Mouse (Mus musculus): ENCODE results near the gene Fancl. TPM values are rescaled to one million over a fixed set of nuclear protein-coding genes. Genes with fewer than 3 reads are reported as not detected.

Gene Fancl
- polyA plus RNA-seq, 1 experiment from 2014 or later, result 14.7 TPM

Other genes with a start within 250 kb of the Fancl start
- gene 5730522E02Rik, start 175.4 kb upstream of the Fancl start, polyA plus RNA-seq (2015; fragmentation: Nextera tagmentation; extraction: Ambion mirVana), result 12.8 and 17.4 TPM in 2 replicates
- not detected in 2 replicates for gene Gm6899, start 207.1 kb downstream of the Fancl start, polyA plus RNA-seq (2015; fragmentation: Nextera tagmentation; extraction: Ambion mirVana)
- 2.3 and 2.7 TPM in 2 replicates for gene Vrk2, start 207.9 kb downstream of the Fancl start, polyA plus RNA-seq (2015; fragmentation: Nextera tagmentation; extraction: Ambion mirVana)